Mouse (Mus musculus) forebrain, embryonic 12.5 days (tissue): ENCODE results near the gene Gm7168. TPM values are rescaled to one million over a fixed set of nuclear protein-coding genes. Genes with fewer than 3 reads are reported as not detected.
"Not testable (repeated sequence)": the region's sequence is repeated elsewhere in the genome, so short reads cannot be mapped to it uniquely, and the experiment has no call there.

ENCODE experiments used
- ATAC-seq: fragments of 200-750 bp; cut with Nextera tagmentation; 2 replicates; pipeline ENCODE4 v1.8.0; 2017; ENCODE audit warnings: moderate TSS enrichment; ENCODE audit not compliant: low FRiP score
- H3K27ac ChIP-seq: fragments of 300-500 bp; sonication (generic); 2 replicates; pipeline ENCODE4 v1.5.1; 2016; ENCODE audit warnings: mild to moderate bottlenecking
- H3K27me3 ChIP-seq: fragments of 300-500 bp; sonication (generic); 2 replicates; pipeline ENCODE4 v1.6.1; 2016; ENCODE audit warnings: mild to moderate bottlenecking
- H3K36me3 ChIP-seq: fragments of 300-500 bp; sonication (generic); replicated peaks from 2 replicates; pipeline ENCODE4 v1.6.1; 2016; ENCODE audit warnings: mild to moderate bottlenecking
- H3K4me1 ChIP-seq: fragments of 300-500 bp; sonication (generic); 2 replicates; pipeline ENCODE4 v1.6.1; 2016
- H3K4me2 ChIP-seq: fragments of 300-500 bp; sonication (generic); 2 replicates; pipeline ENCODE4 v1.6.1; 2016; ENCODE audit warnings: mild to moderate bottlenecking, moderate library complexity
- H3K4me3 ChIP-seq: fragments of 300-500 bp; sonication (generic); replicated peaks from 2 replicates; pipeline ENCODE4 v1.5.1; 2016; ENCODE audit warnings: mild to moderate bottlenecking
- H3K9ac ChIP-seq: fragments of 300-500 bp; sonication (generic); 2 replicates; pipeline ENCODE4 v1.6.1; 2016; ENCODE audit warnings: mild to moderate bottlenecking
- H3K9me3 ChIP-seq: fragments of 300-500 bp; sonication (generic); 2 replicates; pipeline ENCODE4 v1.6.1; 2016
- WGBS: fragments of 180-500 bp; shearing (Covaris S2); methylation state at CpG from one replicate; pipeline ENCODE4 v1.1.7; 2016; 5-methylcytosine and 5-hydroxymethylcytosine counted together
- polyA plus RNA-seq: library from polyadenylated mRNA; unstranded; fragments of >200 nt; fragmentation: Nextera tagmentation; extraction: Ambion mirVana; gene quantifications from 2 replicates; pipeline ENCODE4 v1.2.1, GENCODE M21; 2016

Gm7168 gene
- polyA plus RNA-seq, 1 experiment from 2014 or later = not detected

GRCm38 (mm10) chr17:13937787-13938186 lies 10.4 kb upstream of the Gm7168 start:
- no peak overlapping the region for H3K9ac ChIP-seq
- no peak overlapping the region for H3K27ac ChIP-seq
- 93% methylated on average over 4 of the region's 4 CpGs for WGBS
- H3K4me2 ChIP-seq = no peak overlapping the region
- no peak overlapping the region for H3K4me3 ChIP-seq
- no peaks in the 10 kb centered on the region for H3K36me3 ChIP-seq
- H3K9me3 ChIP-seq = no peaks in the 10 kb centered on the region
- no peaks in the 10 kb centered on the region for H3K27me3 ChIP-seq
- no peaks in the 10 kb centered on the region for H3K4me1 ChIP-seq
- ATAC-seq = no peak

- H3K4me1 ChIP-seq = no peaks in the 10 kb centered on the region
- no peaks in the 10 kb centered on the region for H3K36me3 ChIP-seq
- no peak overlapping the region for H3K9ac ChIP-seq
- no peaks in the 10 kb centered on the region for H3K9me3 ChIP-seq
- no peak overlapping the region for H3K27ac ChIP-seq
- H3K4me2 ChIP-seq = no peak overlapping the region
- no peak overlapping the region for H3K4me3 ChIP-seq
- no peaks in the 10 kb centered on the region for H3K27me3 ChIP-seq
- ATAC-seq = no peak
- WGBS = 95% methylated on average over 3 of the region's 3 CpGs
Measured at GRCm38 (mm10) chr17:13938652-13939051, 9.5 kb upstream of the Gm7168 start.

- not testable (repeated sequence) for ATAC-seq, H3K36me3 ChIP-seq, H3K4me3 ChIP-seq, H3K9ac ChIP-seq, H3K27me3 ChIP-seq, H3K27ac ChIP-seq, H3K4me1 ChIP-seq, H3K9me3 ChIP-seq, H3K4me2 ChIP-seq
- WGBS = 94% methylated on average over 2 of the region's 2 CpGs
Measured at GRCm38 (mm10) chr17:13939231-13939630, 8.9 kb upstream of the Gm7168 start.

GRCm38 (mm10) chr17:13940487-13940886 lies 7.7 kb upstream of the Gm7168 start:
- 67% methylated on average over 1 of the region's 1 CpGs for WGBS
- no peak for ATAC-seq
- Histone ChIP-seq H3K4me3 (no peak overlapping the region), H3K27me3 (no peaks in the 10 kb centered on the region), H3K9ac (no peak overlapping the region), H3K4me1 (no peaks in the 10 kb centered on the region), H3K4me2 (no peak overlapping the region), H3K36me3 (no peaks in the 10 kb centered on the region), H3K27ac (no peak overlapping the region), H3K9me3 (no peaks in the 10 kb centered on the region)

GRCm38 (mm10) chr17:13951570-13951969 lies 3.4 kb downstream of the Gm7168 start:
- H3K27me3 ChIP-seq, H3K27ac ChIP-seq, H3K9me3 ChIP-seq, H3K4me3 ChIP-seq, H3K9ac ChIP-seq, H3K36me3 ChIP-seq, ATAC-seq, H3K4me1 ChIP-seq, H3K4me2 ChIP-seq: not testable (repeated sequence)
- WGBS = 89% methylated on average over 1 of the region's 1 CpGs

- not testable (repeated sequence) for H3K9me3 ChIP-seq, H3K27me3 ChIP-seq, H3K27ac ChIP-seq, ATAC-seq, H3K4me3 ChIP-seq, H3K4me1 ChIP-seq, H3K9ac ChIP-seq, H3K36me3 ChIP-seq, H3K4me2 ChIP-seq
- 52% methylated on average over 1 of the region's 2 CpGs for WGBS
Measured at GRCm38 (mm10) chr17:13958129-13958528, 10.0 kb downstream of the Gm7168 start.

- not testable (repeated sequence) for H3K4me3 ChIP-seq, H3K9ac ChIP-seq, H3K4me1 ChIP-seq, H3K9me3 ChIP-seq, H3K27me3 ChIP-seq, H3K27ac ChIP-seq, ATAC-seq, H3K4me2 ChIP-seq, H3K36me3 ChIP-seq
- WGBS = 91% methylated on average over 3 of the region's 3 CpGs
Measured at GRCm38 (mm10) chr17:13962245-13962644, 14.1 kb downstream of the Gm7168 start.

GRCm38 (mm10) chr17:13965048-13965447 lies 16.9 kb downstream of the Gm7168 start:
- not testable (repeated sequence) for H3K9me3 ChIP-seq, H3K4me3 ChIP-seq, H3K27me3 ChIP-seq, H3K27ac ChIP-seq, ATAC-seq, H3K4me2 ChIP-seq, H3K36me3 ChIP-seq, H3K9ac ChIP-seq, H3K4me1 ChIP-seq
- 29% methylated on average over 1 of the region's 2 CpGs for WGBS

- WGBS = 70% methylated on average over 1 of the region's 2 CpGs
Measured at GRCm38 (mm10) chr17:13969917-13970316, 21.7 kb downstream of the Gm7168 start.

GRCm38 (mm10) chr17:13970796-13971195 lies 22.6 kb downstream of the Gm7168 start:
- H3K27me3 ChIP-seq, H3K4me1 ChIP-seq, H3K4me2 ChIP-seq, H3K4me3 ChIP-seq, H3K36me3 ChIP-seq, ATAC-seq, H3K9ac ChIP-seq, H3K27ac ChIP-seq, H3K9me3 ChIP-seq: not testable (repeated sequence)
- WGBS = 86% methylated on average over 1 of the region's 5 CpGs

More at GRCm38 (mm10) chr17:13969917-13970316, 21.7 kb downstream of the Gm7168 start:
- not testable (repeated sequence) for H3K4me2 ChIP-seq, H3K4me3 ChIP-seq, H3K9me3 ChIP-seq, H3K27me3 ChIP-seq, H3K4me1 ChIP-seq, ATAC-seq, H3K36me3 ChIP-seq, H3K27ac ChIP-seq, H3K9ac ChIP-seq

- Histone ChIP-seq H3K9ac (no peak overlapping the region), H3K27ac (no peak overlapping the region), H3K4me2 (no peak overlapping the region), H3K4me1 (no peaks in the 10 kb centered on the region), H3K9me3 (no peaks in the 10 kb centered on the region), H3K4me3 (no peak overlapping the region), H3K36me3 (no peaks in the 10 kb centered on the region), H3K27me3 (no peaks in the 10 kb centered on the region)
- ATAC-seq = no peak
- 97% methylated on average over 1 of the region's 1 CpGs for WGBS
Measured at GRCm38 (mm10) chr17:13987690-13988089, 39.5 kb downstream of the Gm7168 start.

- H3K36me3 ChIP-seq, H3K27me3 ChIP-seq, H3K4me1 ChIP-seq, H3K9me3 ChIP-seq, ATAC-seq, H3K9ac ChIP-seq, H3K4me3 ChIP-seq, H3K4me2 ChIP-seq, H3K27ac ChIP-seq: not testable (repeated sequence)
- 76% methylated on average over 2 of the region's 2 CpGs for WGBS
Measured at GRCm38 (mm10) chr17:13993425-13993824, 45.3 kb downstream of the Gm7168 start.
